Mouse (Mus musculus) stomach, postnatal 0 days (tissue): ENCODE data around the gene Gabarap.

Source experiments
- CTCF ChIP-seq: IDR thresholded peaks from 2 replicates; pipeline ENCODE4 v1.5.1; 2016; ENCODE audit warnings: antibody characterized with exemption, low read depth, mild to moderate bottlenecking, moderate library complexity
- EP300 ChIP-seq: optimal IDR thresholded peaks from 2 replicates; pipeline ENCODE3; 2016; ENCODE audit warnings: antibody characterized with exemption

DNA sequence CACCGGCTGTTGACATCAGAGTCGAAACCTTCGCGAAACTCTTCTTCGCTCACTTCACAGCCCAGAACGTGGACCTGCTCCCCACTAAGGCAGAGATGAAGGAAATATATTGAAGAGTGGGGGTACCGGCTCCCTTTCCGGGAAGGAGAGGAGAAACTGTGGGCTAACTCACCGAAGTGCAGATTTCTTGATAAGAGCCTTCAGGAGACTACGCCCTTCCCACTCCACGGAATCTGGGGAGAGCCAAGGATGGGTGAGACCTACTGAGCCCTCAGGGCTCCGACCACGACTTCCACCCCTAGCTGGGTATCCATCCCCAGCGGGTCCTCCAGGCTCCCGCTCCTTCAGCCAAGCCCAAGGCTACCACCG is 11.1 kb upstream of the Gabarap start:
- TF ChIP-seq CTCF (no peak), EP300 (no peak)
